Mouse (Mus musculus): ENCODE measurements around the gene 9230102O04Rik.

The 9230102O04Rik gene

DNA sequence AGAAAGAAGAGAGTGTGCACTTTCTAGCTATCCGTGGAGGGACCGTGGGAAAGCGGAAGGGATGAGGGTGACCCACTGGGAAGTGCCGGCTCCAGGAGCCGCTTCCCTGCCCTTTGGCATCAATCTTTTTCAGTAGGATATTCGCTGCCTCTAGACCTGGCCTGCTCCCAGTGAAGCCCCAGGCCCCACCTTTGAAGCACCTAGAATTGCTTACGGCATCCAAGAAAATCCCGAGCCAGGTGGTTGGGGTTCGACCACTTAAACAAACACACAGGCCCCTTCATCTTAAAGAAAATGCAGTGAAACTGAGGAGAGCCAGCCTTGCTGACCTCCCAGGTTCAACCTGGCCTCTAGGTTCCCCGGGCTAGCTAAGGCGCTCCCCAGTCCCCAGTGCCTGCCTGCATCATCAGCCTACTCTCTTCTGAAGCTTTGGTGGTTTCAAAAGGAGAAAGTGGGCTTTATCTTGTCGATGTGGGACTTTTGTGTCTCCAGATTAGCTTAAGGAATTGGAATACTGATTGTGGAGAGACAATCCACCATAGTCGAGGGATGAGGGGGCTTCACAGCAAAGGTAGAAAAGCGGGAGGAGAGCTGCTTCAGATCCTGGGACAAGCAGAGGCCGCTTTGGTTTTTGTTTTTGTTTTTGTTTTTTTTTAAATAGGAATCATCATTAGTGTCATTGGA lies 4.7 kb downstream of the 9230102O04Rik start:
- no peak for DNase-seq

DNA sequence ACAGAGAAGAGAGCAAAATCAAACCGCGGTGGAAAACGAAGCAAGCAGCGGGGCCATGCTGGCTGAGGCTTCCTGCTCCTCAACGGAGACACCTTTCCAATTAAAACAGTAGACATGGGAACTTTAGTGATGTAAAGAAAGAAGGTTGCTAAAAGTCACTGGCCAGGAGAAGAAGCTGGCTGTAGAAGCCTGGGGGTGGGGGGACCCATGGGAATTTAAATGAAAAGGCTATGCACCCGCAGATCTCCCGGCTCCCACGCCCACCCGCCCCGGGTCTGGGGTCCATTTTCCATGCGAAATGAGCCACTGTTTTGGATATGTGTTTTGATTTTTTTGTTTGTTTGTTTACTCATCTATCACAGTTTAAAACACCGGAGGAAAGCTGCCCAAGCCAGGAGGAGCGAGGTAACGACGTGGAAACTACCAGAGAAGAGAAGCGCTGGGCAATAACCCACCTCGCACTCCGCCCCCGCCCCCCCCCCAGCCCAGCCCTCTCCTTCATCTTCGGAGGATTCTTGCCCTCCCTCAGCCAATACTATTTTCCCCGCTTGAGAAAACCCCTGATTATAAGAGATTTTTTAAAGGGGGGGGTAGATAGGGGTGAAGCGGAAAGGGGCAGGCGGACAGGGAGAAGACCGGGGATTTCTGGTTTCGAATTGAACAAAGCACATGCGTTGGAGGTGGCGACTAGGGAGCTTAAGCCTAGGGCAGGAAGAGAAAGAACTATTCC lies 5.4 kb downstream of the 9230102O04Rik start:
- DNase-seq, result no peak

- no peak for DNase-seq
Measured at GRCm38 (mm10) chr2:9882926-9883802, 6.2 kb downstream of the 9230102O04Rik start.

- DNase-seq, result no peak
Measured at GRCm38 (mm10) chr2:9882371-9882925, 6.9 kb downstream of the 9230102O04Rik start.

DNA sequence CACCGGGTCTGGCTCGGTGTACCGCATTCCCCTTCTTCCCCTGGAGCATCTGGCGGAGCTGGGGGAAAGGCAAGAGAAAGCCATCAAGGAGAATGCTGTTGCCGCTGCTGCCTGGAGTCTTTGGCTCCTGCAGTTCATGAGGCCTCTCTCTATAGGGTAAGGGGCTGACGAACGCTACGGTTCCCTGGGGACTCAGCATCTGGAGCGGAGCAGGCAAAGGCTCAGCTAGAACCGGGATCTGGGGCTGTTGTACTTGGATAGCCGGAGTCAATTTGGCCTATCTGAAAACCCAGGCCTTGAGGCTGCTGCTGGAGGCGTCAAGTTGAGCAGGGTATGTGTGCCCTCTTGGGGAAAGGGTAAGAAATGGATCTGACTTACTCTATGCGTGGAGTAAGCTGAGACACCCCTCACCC lies 7.7 kb downstream of the 9230102O04Rik start:
- DNase-seq, result no peak

- no peak for DNase-seq
Measured at GRCm38 (mm10) chr2:9881051-9881591, 8.2 kb downstream of the 9230102O04Rik start, which contains the start of gene 4930412O13Rik. TSS of gene 4930412O13Rik (plus strand) at chr2:9881252.

- DNase-seq, result no peak
Measured at GRCm38 (mm10) chr2:9880271-9880670, 9.1 kb downstream of the 9230102O04Rik start.

GRCm38 (mm10) chr2:9879493-9879892 lies 9.8 kb downstream of the 9230102O04Rik start:
- peak; percentile 87 to 88 for DNase-seq

DNA sequence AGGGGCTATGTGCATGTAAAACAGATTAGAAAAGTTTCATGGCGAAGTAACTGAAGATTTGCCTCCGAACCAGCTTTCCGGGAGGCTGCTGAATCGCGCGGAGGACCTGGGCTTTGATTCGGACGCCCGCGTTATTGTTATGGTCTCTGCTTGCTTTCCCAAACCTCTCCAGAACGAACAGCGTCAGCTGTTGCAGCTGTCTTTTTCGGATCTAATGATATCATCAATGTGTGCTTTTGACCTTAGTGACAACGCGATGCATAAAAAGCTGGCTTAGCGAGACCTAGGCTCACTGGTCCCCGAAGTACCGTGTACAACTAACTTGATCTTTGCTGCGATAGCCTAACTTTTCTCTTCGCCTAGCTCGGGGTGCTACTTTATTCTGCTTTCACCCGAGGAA lies 10.2 kb downstream of the 9230102O04Rik start:
- DNase-seq, result no peak

- DNase-seq, result peak in 1 of 2 experiments; percentile 44
Measured at GRCm38 (mm10) chr2:9878564-9879081, 10.7 kb downstream of the 9230102O04Rik start.

DNA sequence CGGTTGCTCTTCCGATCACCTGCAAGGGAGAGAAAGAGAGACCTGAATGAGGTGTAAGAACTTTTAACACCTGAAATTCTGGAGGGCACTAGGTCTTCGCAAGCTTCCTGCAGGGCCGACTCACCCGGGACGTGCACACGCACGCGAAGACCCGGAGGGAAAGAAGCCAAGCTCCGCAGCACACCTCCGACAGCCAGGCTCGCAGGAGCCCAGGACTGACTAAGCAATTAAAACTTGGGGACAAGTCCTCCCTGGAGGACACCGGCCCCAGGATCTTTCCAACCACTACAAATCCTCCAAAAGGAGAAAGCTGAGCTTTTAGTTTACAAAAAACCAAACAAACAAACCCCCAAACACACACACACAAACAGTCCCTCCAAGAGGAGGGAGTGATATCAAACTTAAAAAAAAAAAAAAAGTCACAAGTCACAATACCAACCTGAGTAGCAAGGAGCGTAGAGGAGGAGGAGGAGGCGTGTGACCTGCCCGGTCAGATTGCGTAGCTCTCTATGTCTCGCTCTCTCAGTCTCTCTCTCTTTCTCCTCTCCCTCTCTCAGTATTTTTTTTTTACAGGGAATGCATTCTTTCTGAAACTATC lies 11.3 kb downstream of the 9230102O04Rik start:
- no peak for DNase-seq

- no peak for DNase-seq
Measured at GRCm38 (mm10) chr2:9877326-9877690, 12.0 kb downstream of the 9230102O04Rik start.

DNA sequence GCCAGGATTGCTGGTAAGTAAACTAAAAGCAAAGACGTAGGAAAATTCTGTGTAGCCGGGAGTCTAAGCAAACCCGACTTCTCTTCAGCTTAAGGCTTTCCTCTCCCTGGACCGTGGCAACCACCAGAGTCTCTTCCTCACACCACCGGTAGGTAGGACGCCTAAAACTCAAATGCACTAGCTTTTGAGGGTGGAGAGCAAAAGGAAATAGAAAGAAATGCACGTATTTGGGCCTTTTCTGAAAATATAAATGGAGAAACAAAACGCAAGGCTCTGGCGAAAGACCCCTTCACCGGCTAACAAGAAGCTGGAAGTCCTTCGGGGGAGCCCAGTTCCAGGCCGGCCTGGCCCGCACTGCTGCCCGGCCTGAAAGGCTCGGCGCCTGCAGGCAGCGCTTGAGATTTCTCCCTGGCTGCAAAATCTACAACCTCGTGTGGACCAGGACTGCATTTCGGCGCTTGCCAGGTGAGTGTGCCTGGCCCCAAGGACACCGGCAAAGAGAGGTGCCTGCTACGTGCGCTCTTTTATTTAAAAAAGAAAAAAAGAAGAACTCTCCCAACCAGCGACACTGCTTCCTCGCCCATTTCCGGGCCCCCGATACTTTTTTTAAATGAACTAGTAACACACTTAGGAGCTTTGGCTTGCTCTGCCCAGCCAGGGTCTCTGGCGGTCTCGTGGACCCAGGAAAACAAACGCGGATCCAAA lies 12.6 kb downstream of the 9230102O04Rik start:
- no peak for DNase-seq

GRCm38 (mm10) chr2:9875676-9876357 lies 13.5 kb downstream of the 9230102O04Rik start:
- DNase-seq, result no peak

DNA sequence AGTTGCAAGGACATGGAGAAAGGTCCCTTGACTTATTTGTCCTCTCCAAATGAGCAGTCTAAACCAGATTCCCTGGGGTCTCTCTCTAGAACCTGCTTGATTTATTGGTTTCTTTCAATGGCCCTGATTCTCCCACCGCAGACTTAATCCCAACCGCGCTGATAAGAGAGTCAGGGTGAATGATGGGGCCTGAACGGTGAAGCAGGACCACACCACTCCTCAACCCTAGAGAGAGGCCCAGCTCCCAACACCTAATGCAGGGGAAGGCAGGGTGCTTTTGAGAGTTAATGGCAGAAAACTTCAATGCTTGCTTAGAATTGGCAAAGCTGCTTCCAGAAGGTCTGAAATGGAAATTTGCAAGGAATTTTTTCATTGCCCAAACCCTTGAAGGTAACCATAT lies 14.1 kb downstream of the 9230102O04Rik start:
- no peak for DNase-seq

GRCm38 (mm10) chr2:9874467-9875219 lies 14.7 kb downstream of the 9230102O04Rik start:
- no peak for DNase-seq

DNA sequence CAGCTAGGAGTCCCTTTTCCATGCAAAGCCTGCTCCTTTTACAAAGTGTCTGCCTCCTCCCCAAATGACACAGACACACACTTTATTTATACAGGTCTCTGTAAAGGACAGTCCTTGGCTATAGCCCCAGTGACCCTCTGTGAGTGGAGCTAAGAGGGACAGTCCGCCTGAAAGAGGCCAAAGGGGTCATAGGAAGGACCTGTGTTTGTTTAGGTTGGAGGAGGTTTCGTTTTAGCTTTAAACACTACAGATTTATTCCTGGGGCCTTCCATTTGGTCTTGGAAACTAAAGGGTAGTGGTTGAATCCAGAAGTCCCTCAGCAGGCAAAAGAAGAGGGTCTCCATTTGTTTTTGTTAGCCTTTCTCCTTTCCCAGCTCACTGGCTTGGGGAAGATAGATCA lies 15.6 kb downstream of the 9230102O04Rik start:
- DNase-seq, result no peak

GRCm38 (mm10) chr2:9872682-9873081 lies 16.7 kb downstream of the 9230102O04Rik start:
- no peak for DNase-seq

GRCm38 (mm10) chr2:9871798-9872197 lies 17.5 kb downstream of the 9230102O04Rik start:
- no peak for DNase-seq

- DNase-seq, result no peak
Measured at GRCm38 (mm10) chr2:9871141-9871716, 18.1 kb downstream of the 9230102O04Rik start.

Measured in kidney, adult 8-10 months (tissue).